Mouse (Mus musculus): ENCODE data around the gene Myrfl. TPM values are rescaled to one million over a fixed set of nuclear protein-coding genes. Genes with fewer than 3 reads are reported as not detected.

The Myrfl gene
- total RNA-seq, 2 experiments from 2014 or later = 0.18 TPM; not detected in 1

GRCm38 (mm10) chr10:116755881-116756581 is 140.7 kb downstream of the Myrfl start:
- DNase-seq = no peak

DNA sequence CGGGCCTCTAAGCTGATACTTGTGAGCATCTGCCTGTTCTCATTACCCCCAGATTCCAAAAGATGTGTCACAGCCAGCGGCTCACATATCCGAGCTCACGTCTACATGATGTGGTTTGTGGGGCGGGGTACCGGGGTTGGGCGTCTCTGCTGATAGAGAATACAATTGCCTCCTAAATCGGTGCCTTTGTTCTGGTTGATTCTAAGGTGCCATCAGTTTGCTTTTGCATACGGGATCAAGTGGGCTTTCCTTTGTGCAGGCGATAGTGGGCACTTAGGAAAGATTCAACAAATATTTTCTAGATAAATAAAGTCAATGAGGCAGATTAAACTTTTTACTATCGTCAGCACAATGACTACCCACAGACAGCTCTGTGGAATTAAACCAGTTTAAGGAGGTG is 141.8 kb downstream of the Myrfl start:
- DNase-seq = no peak

GRCm38 (mm10) chr10:116750895-116751294 is 145.8 kb downstream of the Myrfl start:
- DNase-seq = no peak

DNA sequence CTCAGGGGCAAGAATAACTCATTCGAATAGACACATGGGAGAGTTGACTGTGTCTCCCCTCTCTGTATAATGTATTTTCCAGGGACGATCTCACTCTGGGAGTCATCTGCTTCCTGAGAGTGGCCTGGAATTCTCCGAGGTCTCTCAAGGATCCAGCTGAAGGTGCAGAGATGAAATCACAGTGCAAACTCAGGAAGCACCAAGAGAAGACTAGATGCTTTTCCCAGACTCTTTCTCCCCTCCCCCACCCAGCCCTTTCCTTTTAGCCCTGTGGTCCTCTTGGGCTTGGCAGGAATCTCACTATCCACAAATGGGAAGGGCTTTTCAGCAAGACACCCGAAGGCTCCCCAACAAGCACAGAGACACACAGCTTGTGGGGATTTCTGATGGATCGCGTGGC is 146.7 kb downstream of the Myrfl start:
- DNase-seq = peak; percentile 25

DNA sequence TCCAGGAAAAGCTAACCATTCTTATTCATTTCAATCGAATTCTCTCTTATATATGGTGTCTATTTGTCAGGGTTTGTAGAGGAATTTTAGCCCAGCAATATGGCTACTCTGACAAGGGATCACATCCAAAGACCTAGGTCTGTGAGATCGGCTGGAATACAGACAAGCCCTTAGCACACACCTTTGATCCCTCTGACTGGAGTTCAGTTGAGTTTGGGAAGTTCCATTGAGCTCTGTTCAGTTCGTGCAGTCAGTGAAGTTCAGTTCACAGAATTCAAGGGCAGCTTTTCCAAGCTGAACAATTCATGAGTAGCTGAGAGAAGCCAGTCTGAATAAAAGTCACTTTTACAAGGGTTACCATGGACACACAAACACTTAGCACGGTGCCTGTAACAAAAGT is 148.0 kb downstream of the Myrfl start:
- DNase-seq = no peak

DNA sequence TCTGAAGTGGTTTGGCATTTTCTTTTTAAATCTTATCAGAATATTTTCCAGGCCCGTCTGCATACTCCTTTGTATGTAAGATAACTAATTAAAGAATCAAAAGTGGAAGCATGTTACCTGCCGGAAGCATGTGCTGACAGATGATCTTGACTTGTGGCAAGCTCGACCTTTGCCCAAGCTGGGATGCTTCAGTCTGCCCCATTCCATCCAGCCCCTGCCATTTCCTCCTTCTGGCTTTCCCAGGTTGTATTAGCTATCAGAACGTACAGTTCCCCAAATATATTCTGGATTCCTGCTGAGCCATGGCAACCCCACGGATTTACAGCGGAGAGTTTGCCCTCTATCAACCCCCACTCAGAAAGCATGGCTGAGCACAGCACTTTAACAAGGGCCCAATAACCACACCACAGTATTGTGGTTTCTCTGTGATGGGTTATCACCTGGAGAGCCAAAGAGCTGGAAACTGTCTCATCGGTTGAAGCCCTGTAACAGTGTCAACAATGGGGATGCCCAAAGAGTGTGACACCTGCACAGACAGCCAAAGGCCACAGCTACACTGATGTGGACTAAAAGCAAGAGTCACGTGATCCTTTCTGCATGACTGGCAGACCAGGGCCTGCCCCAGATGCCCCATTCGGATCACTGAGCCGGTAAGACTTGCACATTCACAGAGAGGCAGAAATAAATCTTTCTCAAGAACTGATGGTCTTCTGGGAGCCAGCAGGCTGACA is 150.3 kb downstream of the Myrfl start:
- DNase-seq = no peak

DNA sequence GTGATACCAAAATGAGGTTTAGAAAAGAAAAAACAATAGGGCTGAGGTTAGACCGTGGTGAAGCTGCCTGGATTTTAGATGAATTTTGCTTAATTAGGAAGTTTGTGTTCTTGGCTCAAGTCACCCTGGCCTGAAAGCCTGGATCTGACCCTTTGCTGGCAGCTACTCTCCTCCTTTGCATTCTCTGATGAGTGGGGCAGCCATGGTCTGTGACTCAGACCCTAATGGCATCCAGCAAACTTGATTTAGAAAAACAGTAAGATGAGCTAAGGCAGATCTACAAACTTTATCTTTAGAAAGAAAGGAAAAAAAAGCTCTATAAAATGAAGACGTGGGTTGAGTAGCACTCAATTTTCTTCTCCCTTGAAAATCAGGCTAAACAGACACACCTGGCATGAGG is 154.0 kb downstream of the Myrfl start:
- DNase-seq = no peak

GRCm38 (mm10) chr10:116742189-116742588 is 154.5 kb downstream of the Myrfl start:
- DNase-seq = no peak

DNA sequence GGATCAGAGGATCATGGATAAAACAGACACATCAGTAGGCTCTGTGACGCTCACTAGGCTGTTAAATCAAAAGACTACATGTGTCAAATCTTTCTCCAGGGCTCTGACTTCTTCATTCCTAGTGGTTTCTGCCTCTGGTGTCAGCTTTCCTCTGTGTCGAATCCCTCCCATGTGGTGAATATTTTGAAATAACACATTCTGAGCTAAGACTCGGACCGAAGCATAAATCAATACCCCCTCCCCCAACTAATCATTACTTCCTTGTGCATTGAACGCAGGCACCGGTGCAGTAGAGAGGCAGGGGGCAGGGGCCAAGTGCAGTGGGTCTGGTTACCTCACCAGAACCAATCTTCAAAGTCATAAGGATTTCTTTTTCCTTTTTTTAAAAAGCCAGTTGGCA is 155.4 kb downstream of the Myrfl start:
- no peak for DNase-seq

DNA sequence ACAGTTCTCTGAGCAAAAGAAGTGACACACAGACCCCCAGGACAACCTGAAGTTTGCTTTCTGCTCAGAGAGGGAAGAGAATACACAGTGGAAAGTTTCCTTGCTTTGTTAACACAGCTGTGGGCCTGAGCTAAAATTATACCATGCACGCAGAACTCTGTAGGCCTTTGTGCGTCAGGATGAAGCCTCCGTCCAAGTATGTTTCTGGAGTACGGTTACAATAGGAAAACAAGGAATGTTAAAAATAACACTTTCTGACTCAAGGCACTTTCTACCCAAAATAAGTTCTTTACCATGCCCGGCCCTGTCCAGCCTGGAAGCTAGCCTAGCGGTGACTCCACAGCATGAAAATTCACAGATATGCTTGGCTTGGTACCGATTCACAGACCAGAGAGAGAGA is 156.6 kb downstream of the Myrfl start:
- no peak for DNase-seq

DNA sequence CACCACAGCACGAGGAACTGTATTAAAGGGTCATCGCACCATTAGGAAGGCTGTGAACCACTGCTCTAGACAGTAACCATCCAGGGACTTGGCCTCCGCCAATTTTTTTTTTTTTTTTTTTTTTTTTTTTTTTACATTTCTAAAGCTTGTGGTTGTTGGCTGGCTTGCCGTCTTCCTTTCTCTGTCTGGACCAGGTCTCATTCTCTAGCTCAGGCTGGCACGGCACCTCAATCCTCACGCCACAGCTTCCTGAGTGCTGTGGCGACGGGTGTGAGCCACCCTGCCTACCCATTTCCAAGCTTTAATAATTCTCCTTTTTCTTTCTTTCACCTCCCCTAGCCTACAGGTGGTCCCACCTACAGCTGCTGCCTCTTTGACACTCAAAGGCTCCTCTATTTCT is 158.2 kb downstream of the Myrfl start:
- no peak for DNase-seq

- DNase-seq = peak; percentile 72
Observed at GRCm38 (mm10) chr10:116735607-116736006, 161.1 kb downstream of the Myrfl start.

DNA sequence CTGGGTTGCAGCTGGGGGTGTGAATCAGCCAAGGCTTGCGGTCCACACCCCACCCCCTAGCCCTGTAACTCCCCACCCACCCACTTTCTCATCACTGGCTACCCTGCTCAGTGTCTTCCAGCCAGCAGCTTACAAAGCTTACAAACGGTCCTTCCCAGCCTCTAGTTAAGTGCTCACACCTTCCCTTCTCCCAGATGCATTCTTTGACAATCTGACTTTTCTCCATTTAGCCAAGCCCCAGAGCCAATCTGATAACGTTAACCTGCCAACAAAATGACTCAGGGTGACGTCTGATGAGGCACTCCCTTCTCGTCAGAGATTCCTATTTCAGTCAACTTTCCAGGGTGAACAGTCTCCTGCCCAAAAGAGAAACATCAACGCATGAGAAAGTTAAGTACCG is 163.1 kb downstream of the Myrfl start:
- DNase-seq = no peak

GRCm38 (mm10) chr10:116730033-116730652 is 166.6 kb downstream of the Myrfl start:
- no peak for DNase-seq

DNA sequence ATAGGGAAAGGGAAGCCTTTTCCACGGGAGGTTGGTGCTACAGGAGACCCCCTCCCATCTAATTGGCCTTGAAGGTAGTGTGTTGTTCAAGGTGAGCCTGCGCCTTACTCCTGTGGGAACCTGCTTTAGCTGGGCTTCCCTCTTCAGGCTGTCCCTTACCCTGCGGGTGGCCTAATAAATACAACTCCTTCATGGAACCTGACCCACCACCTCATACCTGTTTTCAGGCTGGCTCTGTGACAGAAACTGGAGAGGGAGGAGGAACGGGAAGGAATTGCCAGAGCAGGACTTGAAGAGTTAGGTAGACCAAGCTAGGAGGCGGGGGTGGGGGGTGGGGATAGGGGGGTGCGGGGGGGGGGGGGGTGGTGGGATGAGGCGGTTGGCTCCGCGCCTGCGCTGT is 167.9 kb downstream of the Myrfl start:
- DNase-seq = no peak

- DNase-seq = no peak
Observed at GRCm38 (mm10) chr10:116727702-116728298, 168.9 kb downstream of the Myrfl start.

Other genes starting within 250 kb of the Myrfl start
- gene Rab3ip, start 53.9 kb upstream of the Myrfl start, total RNA-seq (2021) = 10 to 100 TPM; 20.3 to 22.9 TPM
- gene Gm10271, start 75.7 kb upstream of the Myrfl start, total RNA-seq (2021) = not detected
- 10 to 100 TPM; 18.2 to 18.6 TPM for gene Best3, start 89.4 kb upstream of the Myrfl start, total RNA-seq (2021)
- gene Lrrc10, start 148.4 kb upstream of the Myrfl start, total RNA-seq (2021) = not detected
- gene Cct2, start 166.9 kb upstream of the Myrfl start, total RNA-seq (2021) = 100 to 1,000 TPM; 104 to 109 TPM

Data from gastrocnemius, postnatal 25 days (tissue).